Mouse (Mus musculus) heart, adult 11 months (tissue): ENCODE results near the gene Sap18.
"Not testable (repeated sequence)": the region's sequence is repeated elsewhere in the genome, so short reads cannot be mapped to it uniquely, and the experiment has no call there.

ENCODE experiments used
- DNase-seq: peaks from one replicate; pipeline ENCODE4 v3.0.0; 2022

Sap18 gene

DNA sequence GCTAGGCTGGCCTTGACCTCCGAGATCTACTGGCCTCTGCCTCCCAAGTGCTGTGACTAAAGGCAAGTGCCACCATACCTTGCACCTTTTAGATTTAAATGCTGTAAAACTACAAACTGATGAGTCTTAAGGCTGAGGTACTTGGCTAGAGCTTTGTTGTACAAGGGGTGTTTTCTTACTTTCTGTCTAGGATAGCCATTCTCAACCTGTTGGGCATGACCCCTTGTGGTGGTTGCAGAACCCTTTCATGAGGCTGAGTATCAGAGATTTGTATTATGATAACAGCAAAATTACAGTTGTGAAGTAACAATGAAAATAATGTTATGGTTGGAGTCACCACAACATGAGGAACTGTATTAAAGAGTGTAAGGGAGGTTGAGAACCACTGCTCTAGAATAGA is 29.3 kb downstream of the Sap18 start:
- no peak for DNase-seq

DNA sequence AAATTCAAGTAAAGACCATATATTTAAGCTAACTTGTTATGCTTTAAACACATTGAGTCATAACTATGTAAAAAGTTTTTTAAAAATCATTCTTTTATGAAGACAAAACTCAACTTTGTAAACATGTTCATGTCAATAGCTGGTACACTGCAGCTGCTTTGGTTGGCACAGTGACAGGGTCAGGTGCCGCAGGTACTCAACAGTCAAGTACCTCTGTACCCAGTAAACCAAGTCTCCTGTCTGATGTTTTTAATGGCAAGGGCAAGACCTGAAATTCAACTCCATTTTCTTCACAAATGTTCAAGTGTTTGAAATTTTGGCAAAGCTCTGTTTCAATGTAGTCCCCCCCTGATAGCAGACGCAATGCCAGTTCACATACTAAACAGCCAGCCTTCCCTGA is 35.5 kb downstream of the Sap18 start:
- no peak for DNase-seq

DNA sequence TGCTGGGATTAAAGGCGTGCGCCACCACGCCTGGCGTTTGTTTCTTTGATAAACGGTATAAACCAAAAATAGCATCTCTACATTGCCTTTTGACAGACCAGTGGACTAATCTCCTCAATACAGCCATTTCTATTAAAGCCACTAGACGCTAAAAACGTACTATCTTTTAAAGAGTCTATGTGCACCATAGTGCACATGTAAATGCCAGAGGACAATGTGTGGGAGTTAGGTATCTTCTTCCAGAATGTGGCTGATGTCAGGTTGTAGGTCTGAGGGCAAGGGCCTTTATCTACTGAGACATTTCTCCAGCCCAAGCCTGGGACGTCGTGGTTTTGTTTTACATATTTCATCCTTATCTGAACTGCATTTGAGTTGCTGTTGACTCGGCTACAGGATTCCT is 37.2 kb downstream of the Sap18 start:
- no peak for DNase-seq

DNA sequence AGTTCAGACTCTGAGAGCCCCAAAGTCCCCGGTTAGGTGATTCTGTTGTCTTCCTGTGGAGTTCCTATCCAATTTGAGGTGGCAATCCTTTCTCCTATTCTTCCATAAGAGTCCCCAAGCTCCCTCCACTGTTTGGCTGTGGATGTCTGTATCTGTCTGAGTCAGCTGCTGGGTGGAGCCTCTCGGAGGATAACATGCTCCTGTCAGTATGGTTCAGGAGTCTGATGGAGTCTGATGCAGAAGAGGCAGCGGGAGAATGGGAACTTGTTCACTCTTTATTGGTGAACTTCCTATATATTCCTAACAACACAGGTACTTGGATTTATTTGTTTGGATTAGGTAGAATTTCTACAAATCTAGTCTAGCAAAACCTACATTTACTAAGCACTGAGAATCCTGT is 46.6 kb downstream of the Sap18 start:
- DNase-seq, result no peak

DNA sequence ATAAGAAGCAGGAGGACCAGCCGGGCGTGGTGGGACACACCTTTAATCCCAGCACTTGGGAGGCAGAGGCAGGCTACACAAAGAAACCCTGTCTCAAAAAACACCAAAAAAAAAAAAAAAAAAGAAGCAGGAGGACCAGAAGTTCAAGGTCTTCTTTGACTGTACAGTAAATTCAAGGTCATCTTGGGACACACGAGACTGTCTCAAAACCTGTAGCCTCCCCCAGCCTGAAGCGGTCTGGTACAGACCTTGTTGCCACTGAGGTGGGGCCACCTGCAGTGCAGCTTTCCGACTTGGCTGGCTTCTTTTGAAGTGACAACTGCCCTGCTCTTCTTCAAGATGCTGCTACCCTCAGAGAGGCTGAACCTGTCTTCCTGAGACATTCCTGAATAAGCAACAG is 50.1 kb downstream of the Sap18 start:
- not testable (repeated sequence) for DNase-seq

DNA sequence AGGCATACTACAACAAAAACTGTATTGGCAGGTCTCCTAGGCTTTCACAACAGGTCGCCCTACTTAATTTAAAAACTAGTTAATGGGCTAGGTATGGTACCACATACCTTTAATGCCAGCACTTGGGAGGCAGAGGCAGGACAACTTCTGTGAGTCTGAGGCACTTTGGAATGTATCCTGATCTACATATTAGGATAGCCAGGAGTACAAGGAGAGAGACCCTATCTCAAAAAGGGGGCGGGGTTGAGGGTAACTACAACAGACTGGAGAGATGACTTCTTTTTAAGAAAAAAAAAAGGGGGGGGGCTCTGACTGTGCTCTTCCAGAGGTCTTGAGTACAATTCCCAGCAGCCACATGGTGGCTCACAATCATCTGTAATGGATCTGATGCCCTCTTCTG is 50.7 kb downstream of the Sap18 start:
- no peak for DNase-seq

DNA sequence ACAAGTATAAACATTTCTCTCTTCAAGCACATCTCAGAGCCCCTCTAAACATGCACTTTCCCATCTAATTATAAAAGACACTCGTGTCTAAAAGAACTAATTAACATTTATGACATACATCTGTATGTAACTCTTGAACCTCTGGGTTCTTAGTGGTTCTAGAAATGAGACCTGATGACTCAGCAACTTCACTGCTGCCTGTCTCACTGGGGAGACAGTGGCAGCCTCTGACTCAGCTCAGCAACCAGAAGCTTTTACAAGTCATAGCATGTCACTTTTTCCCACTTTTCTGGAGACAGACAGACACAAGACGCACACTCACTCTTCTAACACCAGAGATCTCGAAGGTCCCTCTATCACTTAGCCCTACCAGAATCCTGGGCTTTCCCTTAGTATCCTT is 52.4 kb downstream of the Sap18 start:
- no peak for DNase-seq

DNA sequence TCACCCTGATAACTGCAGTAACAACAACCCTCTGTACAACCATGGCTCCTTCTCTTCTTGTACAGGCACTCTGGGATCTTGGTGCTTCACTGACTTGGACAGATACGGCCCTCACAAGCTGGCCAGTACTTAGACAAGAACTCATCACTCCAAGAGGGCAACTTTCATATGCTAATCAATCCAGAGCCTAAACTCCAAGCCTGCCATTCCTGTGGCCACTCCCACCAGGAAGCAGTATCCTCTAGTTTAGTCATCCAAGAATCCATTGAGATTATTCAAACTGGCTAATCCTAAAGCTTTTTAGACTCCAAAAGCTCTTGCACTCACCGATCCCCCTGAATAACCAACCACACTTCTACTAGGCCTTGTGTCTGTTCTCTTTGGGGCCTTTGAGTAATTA is 55.0 kb downstream of the Sap18 start:
- no peak for DNase-seq

DNA sequence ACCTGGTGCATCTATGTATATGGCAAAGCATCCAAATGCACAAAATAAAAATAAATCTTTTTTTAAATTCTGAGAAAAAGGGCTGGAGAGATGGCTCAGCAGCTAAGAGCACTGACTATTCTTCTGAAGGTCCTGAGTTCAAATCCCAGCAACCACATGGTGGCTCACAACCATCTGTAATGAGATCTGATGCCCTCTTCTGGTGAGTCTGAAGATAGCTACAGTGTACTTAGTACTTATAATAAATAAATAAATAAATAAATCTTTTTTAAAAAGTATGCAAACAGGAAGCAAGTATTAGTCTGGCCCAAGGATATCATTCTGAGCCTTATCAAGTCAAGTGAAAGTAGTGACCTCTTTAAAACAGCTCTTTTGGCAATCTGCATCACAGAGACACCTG is 58.1 kb downstream of the Sap18 start:
- DNase-seq, result not testable (repeated sequence)
